Mouse (Mus musculus) embryonic facial prominence, embryonic 12.5 days (tissue): ENCODE data around the gene 2210011C24Rik. TPM values are rescaled to one million over a fixed set of nuclear protein-coding genes. Genes with fewer than 3 reads are reported as not detected.

Source experiments
- ATAC-seq: fragments of 200-750 bp; cut with Nextera tagmentation; 2 replicates; pipeline ENCODE4 v1.8.0; 2017; ENCODE audit not compliant: insufficient number of reproducible peaks, insufficient read depth, low FRiP score, low TSS enrichment
- H3K27ac ChIP-seq: fragments of 300-500 bp; sonication (generic); 2 replicates; pipeline ENCODE4 v1.5.1; 2016; ENCODE audit warnings: mild to moderate bottlenecking
- H3K27me3 ChIP-seq: fragments of 300-500 bp; sonication (generic); 2 replicates; pipeline ENCODE4 v1.6.1; 2016; ENCODE audit warnings: mild to moderate bottlenecking, moderate library complexity
- H3K36me3 ChIP-seq: fragments of 300-500 bp; sonication (generic); 2 replicates; pipeline ENCODE4 v1.6.1; 2016; ENCODE audit warnings: mild to moderate bottlenecking
- H3K4me1 ChIP-seq: fragments of 300-500 bp; sonication (generic); 2 replicates; pipeline ENCODE4 v1.6.1; 2016
- H3K4me2 ChIP-seq: fragments of 300-500 bp; sonication (generic); replicated peaks from 2 replicates; pipeline ENCODE4 v1.6.1; 2016; ENCODE audit warnings: mild to moderate bottlenecking, moderate library complexity
- H3K4me3 ChIP-seq: fragments of 300-500 bp; sonication (generic); 2 replicates; pipeline ENCODE4 v1.5.1; 2016; ENCODE audit warnings: mild to moderate bottlenecking
- H3K9ac ChIP-seq: fragments of 300-500 bp; sonication (generic); 2 replicates; pipeline ENCODE4 v1.6.1; 2016; ENCODE audit warnings: mild to moderate bottlenecking, moderate library complexity
- H3K9me3 ChIP-seq: fragments of 300-500 bp; sonication (generic); 2 replicates; pipeline ENCODE4 v1.6.1; 2016; ENCODE audit warnings: mild to moderate bottlenecking, moderate library complexity
- WGBS: fragments of 180-500 bp; shearing (Covaris S2); methylation state at CpG from one replicate; pipeline ENCODE4 v1.1.7; 2016; 5-methylcytosine and 5-hydroxymethylcytosine counted together
- microRNA counts: library from miRNA; unstranded; fragments of <30 nt; microRNA quantifications from one replicate; lab custom pipeline; 2017
- microRNA-seq: library from miRNA; unstranded; fragments of <30 nt; microRNA quantifications from one replicate; pipeline ENCODE4, GENCODE M21; 2017
- polyA plus RNA-seq: library from polyadenylated mRNA; unstranded; fragments of >200 nt; fragmentation: Nextera tagmentation; extraction: Ambion mirVana; gene quantifications from 2 replicates; pipeline ENCODE4 v1.2.1, GENCODE M21; 2016

2210011C24Rik gene
- polyA plus RNA-seq, 1 experiment from 2014 or later: not detected

- H3K4me3 ChIP-seq: peak overlapping the region; percentile 95
- no peak; the same call in 1 of the 2 replicates for ATAC-seq
- peak overlapping the region; percentile 98 for H3K4me2 ChIP-seq
- peak overlapping the region; percentile 69 for H3K27ac ChIP-seq
- H3K9me3 ChIP-seq: no peaks in the 10 kb centered on the region
- H3K4me1 ChIP-seq: peaks cover 32% of the 10 kb centered on the region
- H3K36me3 ChIP-seq: peaks cover 19% of the 10 kb centered on the region
- peak overlapping the region; percentile 94 for H3K9ac ChIP-seq
- 3% methylated on average over 37 of the region's 37 CpGs for WGBS
- H3K27me3 ChIP-seq: no peaks in the 10 kb centered on the region
Observed at GRCm38 (mm10) chr8:83973161-83974031, 38.6 kb downstream of the 2210011C24Rik start.

- peak within 1 kb of the TSS; percentile 69 for H3K27ac ChIP-seq
- peak within 1 kb of the TSS; percentile 94 for H3K9ac ChIP-seq
- H3K4me1 ChIP-seq: peaks cover 25% of the 10 kb centered on the region
- H3K9me3 ChIP-seq: no peaks in the 10 kb centered on the region
- peaks cover 29% of the 10 kb centered on the region for H3K36me3 ChIP-seq
- no peaks in the 10 kb centered on the region for H3K27me3 ChIP-seq
- peak within 1 kb of the TSS; percentile 98 for H3K4me2 ChIP-seq
- WGBS: under 1% methylated on average over 87 of the region's 94 CpGs
- peak within 1 kb of the TSS; percentile 95 for H3K4me3 ChIP-seq
- ATAC-seq: peak; percentile 100
Observed at GRCm38 (mm10) chr8:83972150-83973120, 39.5 kb downstream of the 2210011C24Rik start, which contains the start of gene Prkaca. Prkaca (plus strand) TSS chr8:83972993.

- 75% methylated on average over 6 of the region's 6 CpGs for WGBS
- Histone ChIP-seq H3K27ac (no peak overlapping the region), H3K4me1 (peaks cover 18% of the 10 kb centered on the region), H3K36me3 (peaks cover 35% of the 10 kb centered on the region), H3K9me3 (no peaks in the 10 kb centered on the region), H3K27me3 (no peaks in the 10 kb centered on the region), H3K9ac (no peak overlapping the region), H3K4me3 (peak overlapping the region; percentile 95; the same call in 1 of the 2 replicates), H3K4me2 (peak overlapping the region; percentile 90)
- ATAC-seq: no peak
Observed at GRCm38 (mm10) chr8:83971661-83972060, 40.3 kb downstream of the 2210011C24Rik start.

- Histone ChIP-seq H3K27ac (no peak overlapping the region), H3K4me3 (no peak overlapping the region), H3K4me2 (no peak overlapping the region), H3K9me3 (no peaks in the 10 kb centered on the region), H3K9ac (no peak overlapping the region), H3K4me1 (peaks cover 16% of the 10 kb centered on the region), H3K27me3 (no peaks in the 10 kb centered on the region), H3K36me3 (peaks cover 36% of the 10 kb centered on the region)
- ATAC-seq: no peak
- 91% methylated on average over 4 of the region's 4 CpGs for WGBS
Observed at GRCm38 (mm10) chr8:83971121-83971520, 40.9 kb downstream of the 2210011C24Rik start.

GRCm38 (mm10) chr8:83967701-83968100 lies 44.3 kb downstream of the 2210011C24Rik start:
- WGBS: 89% methylated on average over 7 of the region's 7 CpGs
- peaks cover 41% of the 10 kb centered on the region for H3K36me3 ChIP-seq

GRCm38 (mm10) chr8:83964015-83964765 lies 47.8 kb downstream of the 2210011C24Rik start:
- Histone ChIP-seq H3K36me3 (peaks cover 32% of the 10 kb centered on the region), H3K9me3 (no peaks in the 10 kb centered on the region), H3K9ac (no peak overlapping the region), H3K4me1 (no peaks in the 10 kb centered on the region), H3K27me3 (no peaks in the 10 kb centered on the region), H3K27ac (no peak overlapping the region), H3K4me3 (no peak overlapping the region), H3K4me2 (no peak overlapping the region)
- ATAC-seq: no peak
- WGBS: 88% methylated on average over 5 of the region's 5 CpGs

More at GRCm38 (mm10) chr8:83967701-83968100, 44.3 kb downstream of the 2210011C24Rik start:
- H3K4me3 ChIP-seq: no peak overlapping the region
- H3K27ac ChIP-seq: no peak overlapping the region
- no peaks in the 10 kb centered on the region for H3K27me3 ChIP-seq
- no peaks in the 10 kb centered on the region for H3K9me3 ChIP-seq
- no peak overlapping the region for H3K9ac ChIP-seq
- H3K4me2 ChIP-seq: no peak overlapping the region
- H3K4me1 ChIP-seq: 0 out of 2 replicates have a peak, but pooled peaks cover 4% of the 10 kb centered on the region
- ATAC-seq: no peak

MicroRNAs encoded within 50 kb of the gene (microRNA counts, 519-probe panel; counts per million panel counts)
- 460 counts per million, percentile 65 among the panel's probes with 10 or more counts for microRNA mmu-miR-1199 (lab: Ali Mortazavi, UCI)

Small RNAs within 50 kb of the gene (microRNA-seq; reads per million reads assigned to microRNA genes)
- gene Mir1199 (not detected), gene Mir8111 (2.9 reads per million, percentile 12 among the genes with 10 or more reads in this experiment)

Other genes starting within 250 kb of the 2210011C24Rik start
- gene Adgrl1, start 112.1 kb downstream of the 2210011C24Rik start, polyA plus RNA-seq: 36.7 TPM in 2 replicates
- 0.47 and 0.79 TPM in 2 replicates for gene Gm10644, start 57.0 kb downstream of the 2210011C24Rik start, polyA plus RNA-seq
- 54.4 and 55.0 TPM in 2 replicates for gene Asf1b, start 56.7 kb downstream of the 2210011C24Rik start, polyA plus RNA-seq
- 191 and 206 TPM in 2 replicates for gene Prkaca, start 39.2 kb downstream of the 2210011C24Rik start, polyA plus RNA-seq
- 11.6 and 14.1 TPM in 2 replicates for gene Samd1, start 14.5 kb downstream of the 2210011C24Rik start, polyA plus RNA-seq
- 1.9 and 2.0 TPM in 2 replicates for gene 1700067K01Rik, start 10.7 kb downstream of the 2210011C24Rik start, polyA plus RNA-seq
- gene Palm3, start 9.3 kb upstream of the 2210011C24Rik start, polyA plus RNA-seq: 9.0 and 9.4 TPM in 2 replicates
- 0.81 and 0.99 TPM in 2 replicates for gene Il27ra, start 30.4 kb upstream of the 2210011C24Rik start, polyA plus RNA-seq
- gene Rln3, start 32.8 kb upstream of the 2210011C24Rik start, polyA plus RNA-seq: not detected in 2 replicates
- gene Gm10643, start 53.0 kb upstream of the 2210011C24Rik start, polyA plus RNA-seq: 1.9 and 2.0 TPM in 2 replicates
- gene Rfx1, start 54.7 kb upstream of the 2210011C24Rik start, polyA plus RNA-seq: 10.3 and 10.4 TPM in 2 replicates
- 13.0 and 16.1 TPM in 2 replicates for gene Dcaf15, start 92.6 kb upstream of the 2210011C24Rik start, polyA plus RNA-seq
- 0.31 and 0.43 TPM in 2 replicates for gene Podnl1, start 113.8 kb upstream of the 2210011C24Rik start, polyA plus RNA-seq
- 27.5 and 29.2 TPM in 2 replicates for gene Cc2d1a, start 135.8 kb upstream of the 2210011C24Rik start, polyA plus RNA-seq
- gene 4930432K21Rik, start 135.9 kb upstream of the 2210011C24Rik start, polyA plus RNA-seq: 2.0 and 2.4 TPM in 2 replicates
- 5.4 and 7.2 TPM in 2 replicates for gene Nanos3, start 173.0 kb upstream of the 2210011C24Rik start, polyA plus RNA-seq
- gene Zswim4, start 224.9 kb upstream of the 2210011C24Rik start, polyA plus RNA-seq: 32.4 and 32.9 TPM in 2 replicates
- 322 and 341 TPM in 2 replicates for gene D8Ertd738e, start 237.5 kb upstream of the 2210011C24Rik start, polyA plus RNA-seq
- 70.2 and 71.2 TPM in 2 replicates for gene Mri1, start 245.2 kb upstream of the 2210011C24Rik start, polyA plus RNA-seq